Mouse (Mus musculus): Measurements from ENCODE around the gene Dock2.

- TF ChIP-seq POLR2A (IDR thresholded peaks at IDR 0.05; ENCODE audit: control insufficient read depth, extremely low read depth, insufficient read depth, low read length, poor library complexity), result no peak
- no peak for TF ChIP-seq CTCF (IDR thresholded peaks at IDR 0.05; ENCODE audit: borderline replicate concordance, control insufficient read depth, extremely low read depth, insufficient read depth, low read length, poor library complexity)
Observed at GRCm38 (mm10) chr11:34705108-34705446, 78.6 kb downstream of the Dock2 start.
